Mouse (Mus musculus): ENCODE results near the gene Itm2b.

Gene Itm2b

DNA sequence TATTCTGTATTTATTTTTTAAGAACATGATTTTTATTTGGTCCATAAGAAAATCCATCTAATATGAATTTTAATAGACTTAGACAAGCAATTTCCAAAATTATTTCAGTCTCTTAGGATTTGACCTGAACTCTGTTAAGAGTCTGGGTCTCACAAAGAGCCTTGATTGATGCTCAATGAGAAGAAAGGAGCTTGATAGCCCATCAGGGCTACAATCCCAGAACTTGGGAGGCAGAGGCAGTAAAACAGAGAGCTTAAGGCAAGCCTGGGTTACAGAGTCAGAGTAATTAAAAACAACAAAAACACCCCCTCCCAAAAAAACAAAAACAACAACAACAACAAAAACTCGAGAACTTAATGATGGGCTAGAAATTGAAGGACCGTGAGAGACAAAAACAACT is 61.1 kb downstream of the Itm2b start:
- DNase-seq (ENCODE audit: low spot score) = no peak

DNA sequence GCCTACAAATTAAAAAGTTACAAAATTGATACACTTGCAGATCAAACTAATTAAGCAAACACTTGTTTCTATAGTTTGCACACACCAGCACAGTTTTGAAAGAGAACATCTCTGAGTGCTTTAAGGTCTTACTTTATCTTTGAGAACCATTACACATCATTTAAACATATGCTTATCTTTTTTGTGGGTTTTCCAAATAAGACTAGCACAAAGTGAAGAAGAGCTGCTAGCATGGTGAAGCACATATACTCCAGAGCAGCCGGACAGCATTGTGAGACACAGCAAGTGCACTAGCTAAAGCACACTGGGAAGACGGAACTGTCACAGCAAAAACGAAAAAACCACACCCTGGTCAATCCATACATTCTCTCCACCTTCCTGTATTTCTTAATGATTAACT is 62.9 kb downstream of the Itm2b start:
- no peak for DNase-seq (ENCODE audit: low spot score)

DNA sequence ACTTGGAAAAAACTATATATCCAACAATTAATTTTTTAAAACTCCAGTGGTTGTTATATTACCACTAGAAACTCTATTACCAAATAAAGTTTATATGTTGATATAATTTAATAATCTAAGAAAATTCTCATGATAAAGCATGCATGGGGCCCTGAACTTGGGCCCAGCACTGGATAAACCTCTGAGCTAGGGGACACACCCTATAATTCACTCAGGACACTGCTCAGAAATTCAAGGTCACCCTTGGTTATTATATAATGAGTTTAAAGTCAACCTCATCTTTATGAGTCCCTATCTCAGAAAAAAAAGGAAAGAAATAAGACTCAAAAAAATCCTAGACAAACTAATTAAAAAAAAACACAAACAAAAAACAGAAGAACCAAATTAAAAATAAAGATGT is 68.2 kb downstream of the Itm2b start:
- DNase-seq (ENCODE audit: low spot score) = no peak

DNA sequence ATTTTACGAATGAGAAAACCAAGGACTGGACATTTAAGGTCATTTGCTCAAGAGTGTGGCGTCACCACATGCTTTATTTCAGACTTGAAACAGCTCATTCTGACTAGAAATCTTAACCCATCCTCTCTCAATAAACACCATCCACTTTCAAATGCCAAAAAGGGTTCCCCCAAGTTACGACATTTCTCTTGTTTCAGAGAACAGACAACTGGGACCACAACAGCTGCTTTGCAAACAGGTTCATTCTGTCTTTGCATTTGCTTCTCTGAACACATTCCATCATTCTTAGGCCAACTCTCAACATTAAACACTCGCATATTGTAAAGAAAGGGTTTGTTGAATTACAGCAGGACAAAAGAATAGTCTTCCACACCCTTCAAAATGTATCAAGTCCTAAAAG is 71.2 kb downstream of the Itm2b start:
- DNase-seq (ENCODE audit: low spot score) = no peak

GRCm38 (mm10) chr14:73313396-73313795 is 71.7 kb downstream of the Itm2b start:
- DNase-seq (ENCODE audit: low spot score) = peak; percentile 23

DNA sequence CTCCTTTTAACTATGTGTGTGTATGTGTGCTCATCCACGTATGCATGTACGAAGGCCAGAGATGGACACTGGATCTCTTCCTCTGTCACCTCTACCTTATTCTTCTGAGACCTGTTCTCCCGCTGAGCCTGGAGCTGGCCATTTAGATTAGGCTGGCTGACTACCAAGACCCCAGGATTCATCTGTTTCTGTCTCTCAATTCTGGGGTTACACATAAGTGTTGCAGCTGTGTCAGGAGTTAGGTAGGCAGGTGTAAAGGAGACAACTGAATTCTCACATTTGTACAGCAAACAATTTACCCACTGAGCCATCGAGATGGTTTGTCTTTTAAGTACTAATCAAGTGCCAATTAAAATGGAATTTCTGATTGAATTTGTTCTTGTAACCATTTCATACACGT is 72.2 kb downstream of the Itm2b start:
- no peak for DNase-seq (ENCODE audit: low spot score)

All from urinary bladder, postnatal 25 days (tissue).